Mouse (Mus musculus): ENCODE measurements around the gene Cmip.

Gene Cmip

DNA sequence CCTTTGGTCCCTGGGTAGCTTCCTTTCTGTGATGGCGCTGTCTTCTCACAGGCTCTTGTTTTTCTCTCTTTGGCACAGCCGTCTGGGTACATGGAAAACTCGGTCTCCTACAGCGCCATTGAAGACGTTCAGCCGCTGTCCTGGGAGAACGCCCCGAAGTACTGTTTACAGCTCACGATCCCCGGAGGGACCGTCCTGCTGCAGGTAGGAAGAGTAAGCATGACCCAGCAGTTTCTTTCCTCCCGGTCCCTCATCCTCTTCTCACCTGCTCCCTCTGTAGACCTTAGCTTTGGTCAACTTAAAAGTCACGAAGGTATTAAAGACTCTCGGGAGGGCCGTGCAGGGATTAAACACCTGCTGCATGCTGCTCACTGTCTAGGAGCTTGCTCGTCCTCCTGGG lies 120.1 kb downstream of the Cmip start:
- in situ Hi-C loops (cut with MboI) = no loop called here

DNA sequence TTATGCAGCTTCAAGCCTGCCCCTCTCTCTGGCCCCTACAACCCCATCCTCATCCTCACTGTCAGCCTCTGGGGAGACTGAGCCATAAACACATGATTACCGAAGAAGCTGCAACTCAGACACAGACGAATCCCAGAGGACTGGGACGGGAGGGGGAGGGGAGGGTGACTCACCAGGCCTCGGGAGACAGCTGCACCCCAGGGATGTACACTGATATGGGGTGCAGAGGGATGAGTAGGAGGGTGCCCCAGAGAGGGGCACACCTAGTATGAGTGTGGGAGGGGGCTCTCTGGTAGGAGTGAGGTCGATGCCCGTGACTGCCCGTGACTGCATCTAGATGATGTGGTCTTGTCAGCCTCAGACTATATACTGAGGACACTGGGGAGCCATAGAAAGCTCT lies 121.8 kb downstream of the Cmip start:
- in situ Hi-C loops (cut with MboI) = no loop called here

DNA sequence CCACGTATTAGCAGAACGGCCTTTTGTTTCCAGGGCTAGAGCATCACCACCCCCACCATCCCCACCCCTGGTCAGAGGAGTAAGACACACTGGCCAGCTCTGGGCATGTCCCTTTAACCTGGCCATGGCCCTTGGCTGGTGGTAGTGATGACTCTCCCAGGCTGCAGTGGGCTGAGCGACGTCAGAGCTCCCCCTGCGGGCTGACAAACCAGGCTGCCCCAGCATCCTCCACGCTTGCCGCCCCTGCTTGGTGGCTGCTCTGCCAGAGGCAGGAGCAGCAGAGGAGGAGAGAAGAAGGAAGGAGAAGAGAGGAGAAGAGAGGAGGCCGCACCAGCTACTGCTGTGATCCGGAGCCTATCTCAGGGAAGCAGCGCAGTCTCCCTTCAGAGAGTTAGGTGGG lies 122.3 kb downstream of the Cmip start:
- in situ Hi-C loops (cut with MboI) = no loop called here

DNA sequence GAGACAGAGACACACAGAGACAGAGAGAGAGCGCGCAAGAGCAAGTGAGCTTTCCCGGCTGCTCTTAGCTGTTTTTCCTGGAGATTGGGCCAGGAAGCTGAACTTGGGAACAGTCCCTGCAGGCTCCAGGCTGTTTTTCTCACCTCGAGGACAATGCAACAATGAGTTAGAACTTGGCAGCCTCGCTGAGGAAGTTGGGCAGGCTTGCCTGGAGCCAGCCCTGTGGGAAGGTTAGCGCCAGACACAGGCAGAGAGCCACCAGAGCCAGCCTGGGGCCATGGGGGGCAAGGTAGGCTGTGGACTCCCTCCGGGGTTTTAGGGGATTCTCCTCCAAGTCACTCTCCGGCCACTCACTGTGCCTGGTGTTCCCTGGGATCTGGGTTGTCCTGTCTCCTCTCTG lies 123.9 kb downstream of the Cmip start:
- in situ Hi-C loops (cut with MboI) = no loop called here

DNA sequence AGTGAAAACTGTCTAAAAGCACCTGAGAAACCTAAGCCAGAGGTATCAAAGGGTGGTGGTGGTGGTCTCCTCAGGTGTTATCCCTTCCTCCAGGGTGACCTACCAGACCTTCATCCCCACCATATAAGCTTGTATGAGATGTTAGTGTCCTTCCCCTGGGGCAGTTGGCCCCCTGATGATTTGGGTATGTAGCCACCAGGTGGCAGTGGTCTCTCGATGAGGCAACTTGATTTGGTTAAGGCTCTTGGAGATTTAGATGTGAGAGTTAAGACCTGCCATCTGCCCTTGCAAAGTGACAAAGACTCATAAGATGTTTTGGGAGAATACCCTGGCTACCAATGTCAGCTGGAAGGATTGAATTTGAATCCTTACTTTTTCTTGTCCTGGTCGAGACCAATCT lies 129.3 kb downstream of the Cmip start:
- in situ Hi-C loops (cut with MboI) = no loop called here

DNA sequence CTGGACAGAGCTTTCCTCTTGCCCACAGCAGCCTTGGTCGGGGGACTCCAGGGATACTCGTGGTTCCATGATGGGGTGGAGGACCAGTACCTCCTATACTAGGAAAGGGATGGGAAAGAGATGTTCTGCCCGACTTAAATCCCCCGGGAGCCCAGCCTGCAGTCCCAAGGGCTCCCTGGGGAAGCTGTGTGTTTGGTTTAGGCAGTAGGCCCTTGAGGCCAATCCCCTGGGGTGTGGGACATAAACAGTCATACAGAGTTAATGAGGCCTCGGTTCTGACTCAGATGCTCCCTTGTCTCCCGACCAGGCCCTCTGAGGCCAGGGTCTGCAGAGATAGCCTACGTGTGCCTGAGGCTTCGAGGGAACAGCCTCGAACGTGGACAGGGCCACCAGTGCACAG lies 130.8 kb downstream of the Cmip start:
- in situ Hi-C loops (cut with MboI) = no loop called here

DNA sequence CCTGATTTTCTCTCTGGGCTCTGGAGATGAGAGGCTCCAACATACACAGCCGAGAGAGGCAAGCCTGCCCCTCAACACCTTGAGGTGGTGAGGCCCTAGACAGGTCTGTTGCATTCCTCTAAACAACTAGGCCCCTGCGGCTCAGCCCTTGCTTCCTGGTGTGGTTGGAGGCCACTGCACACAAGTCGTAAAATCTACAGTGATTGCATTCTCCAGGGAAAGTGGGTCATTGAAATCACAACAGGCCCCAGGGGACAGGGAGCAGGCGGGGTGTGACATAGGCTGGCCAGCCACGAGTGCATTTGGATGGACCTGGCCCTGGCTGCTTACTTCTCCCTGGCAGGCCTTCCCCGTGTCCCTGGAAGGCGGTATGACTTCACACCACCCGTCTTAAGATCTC lies 131.5 kb downstream of the Cmip start:
- in situ Hi-C loops (cut with MboI) = no loop called here

DNA sequence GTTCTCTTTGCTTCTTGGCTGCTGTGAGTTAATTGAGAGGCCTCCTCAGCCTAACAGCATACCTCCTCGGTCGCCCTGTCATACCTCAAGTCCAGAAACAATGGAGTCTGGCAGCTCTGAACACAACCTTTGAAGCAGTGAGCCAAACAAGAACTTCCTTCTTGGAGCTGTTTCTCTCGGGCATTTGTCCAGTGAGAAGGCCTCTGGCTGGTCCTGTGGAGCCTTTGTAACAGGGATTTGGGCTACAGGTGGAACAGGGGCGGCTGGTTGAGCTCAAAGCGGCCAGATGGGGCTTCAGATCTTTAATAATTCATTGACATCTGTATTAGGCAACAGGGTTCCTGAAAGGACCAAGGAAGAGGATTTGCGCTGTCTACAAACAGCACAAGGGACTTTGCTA lies 137.0 kb downstream of the Cmip start:
- in situ Hi-C loops (cut with MboI) = no loop called here

DNA sequence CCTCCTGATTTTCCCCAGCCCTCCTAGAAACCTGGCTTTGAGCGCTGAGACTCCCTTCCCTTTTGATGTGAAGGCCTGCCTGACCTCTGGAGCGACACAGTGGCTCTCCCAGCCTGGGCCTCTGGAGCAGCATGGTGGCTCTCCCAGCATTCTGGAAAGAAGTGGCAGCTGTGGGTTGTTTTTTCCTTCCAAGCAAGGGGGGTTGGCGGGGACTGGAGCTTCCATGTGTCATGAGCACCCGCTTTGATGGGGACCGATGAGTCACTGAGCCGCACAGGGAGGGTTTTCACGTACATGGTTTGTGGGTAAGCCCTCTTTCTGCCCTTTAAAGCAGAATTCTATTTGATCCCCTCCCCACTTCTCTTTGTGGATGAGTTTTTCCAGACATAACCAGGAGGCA lies 138.2 kb downstream of the Cmip start:
- in situ Hi-C loops (cut with MboI) = no loop called here

DNA sequence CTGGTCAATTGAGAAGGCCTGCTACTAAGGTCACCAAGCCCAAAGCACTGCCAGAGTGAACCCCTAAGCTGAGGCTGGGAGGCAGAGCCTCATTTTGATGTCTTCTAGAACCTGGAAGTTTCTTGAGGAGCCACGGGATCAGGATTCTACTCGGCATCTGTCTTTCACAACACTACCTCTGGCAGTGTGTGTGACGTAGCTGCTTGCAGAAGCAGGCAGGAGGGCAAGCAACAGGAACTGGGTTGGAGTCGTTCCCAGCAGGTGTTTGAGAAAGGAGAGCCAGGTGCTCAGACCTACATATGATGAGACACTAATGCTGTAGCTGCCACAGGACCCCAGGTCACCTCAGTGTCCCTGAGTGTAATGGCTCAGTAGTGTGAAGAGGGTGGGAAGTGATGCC lies 140.0 kb downstream of the Cmip start:
- in situ Hi-C loops (cut with MboI) = no loop called here

DNA sequence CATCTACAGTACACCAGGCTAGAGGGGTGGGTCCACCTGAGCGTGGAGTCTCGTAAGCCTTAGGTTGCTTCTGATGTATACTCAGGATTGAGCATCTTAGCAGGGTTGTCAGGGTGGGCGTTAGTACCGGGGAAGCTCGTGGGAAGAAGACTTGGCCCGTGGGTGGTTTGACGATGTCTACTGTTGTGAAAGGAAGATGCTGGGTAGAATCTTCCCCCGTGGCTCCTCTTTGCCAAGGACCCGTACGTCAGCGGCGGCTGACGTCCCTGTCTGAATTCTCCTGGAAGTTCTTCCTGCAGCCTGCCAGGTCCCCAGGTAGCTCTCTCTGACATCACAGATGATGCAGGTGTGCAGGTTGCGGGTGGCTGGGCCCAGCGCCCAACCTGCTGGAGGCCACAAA lies 140.9 kb downstream of the Cmip start:
- in situ Hi-C loops (cut with MboI) = no loop called here

DNA sequence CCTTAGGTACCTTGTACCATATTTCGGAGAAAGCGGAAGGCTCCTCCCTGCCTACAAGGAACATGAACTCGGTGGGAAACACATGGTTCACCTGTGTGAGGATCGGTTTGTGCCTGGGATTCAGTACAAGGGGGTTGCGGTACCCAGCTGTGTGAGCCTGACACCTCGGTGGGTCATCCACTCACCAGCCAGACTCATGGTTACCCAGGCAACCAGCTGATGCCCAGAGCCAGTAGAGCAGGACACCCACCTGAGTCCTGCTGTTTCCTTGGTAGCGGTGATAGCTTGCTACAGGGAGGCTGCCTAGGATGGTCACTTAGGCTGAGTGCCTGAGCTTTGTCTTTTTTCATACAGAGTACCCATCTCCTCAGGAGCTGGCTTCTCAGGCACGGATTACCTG lies 142.4 kb downstream of the Cmip start:
- in situ Hi-C loops (cut with MboI) = no loop called here

DNA sequence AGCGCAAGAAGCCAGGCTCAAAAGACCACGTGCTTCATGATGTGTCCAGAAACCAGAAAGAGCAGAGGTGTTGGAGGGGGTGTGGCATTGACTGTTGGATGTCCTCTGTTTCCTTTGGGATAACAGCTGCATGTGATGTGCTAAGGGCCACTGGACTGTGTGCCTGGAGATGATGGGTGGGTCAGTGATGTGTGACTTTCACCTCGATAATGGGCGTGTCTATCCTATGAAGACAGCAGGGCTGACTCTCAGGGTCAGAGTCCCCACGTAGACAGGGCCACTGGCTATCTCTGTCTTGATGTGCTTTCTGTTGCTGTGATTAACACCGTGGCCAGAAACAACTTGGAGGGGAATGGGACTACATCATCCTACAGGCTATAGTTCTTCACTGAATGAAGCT lies 144.0 kb downstream of the Cmip start:
- in situ Hi-C loops (cut with MboI) = no loop called here

DNA sequence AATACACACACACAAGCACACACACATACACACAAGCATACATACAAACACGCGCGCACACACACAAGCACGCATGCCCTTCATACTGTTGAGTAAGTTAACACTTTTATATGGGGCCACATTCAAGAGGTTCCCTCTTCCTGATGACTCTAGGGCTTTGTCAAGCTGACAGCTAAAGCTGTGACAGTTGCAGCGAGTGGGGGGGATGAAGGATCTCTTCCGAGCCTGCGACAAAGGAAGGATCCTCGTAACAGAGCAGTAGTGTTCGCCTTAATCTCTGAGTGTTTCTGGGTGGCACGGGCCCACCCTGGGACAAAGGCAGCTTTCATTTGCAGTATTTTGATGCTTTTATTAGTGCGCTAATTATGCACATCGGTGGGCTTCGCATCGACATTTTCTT lies 145.0 kb downstream of the Cmip start:
- in situ Hi-C loops (cut with MboI) = no loop called here

DNA sequence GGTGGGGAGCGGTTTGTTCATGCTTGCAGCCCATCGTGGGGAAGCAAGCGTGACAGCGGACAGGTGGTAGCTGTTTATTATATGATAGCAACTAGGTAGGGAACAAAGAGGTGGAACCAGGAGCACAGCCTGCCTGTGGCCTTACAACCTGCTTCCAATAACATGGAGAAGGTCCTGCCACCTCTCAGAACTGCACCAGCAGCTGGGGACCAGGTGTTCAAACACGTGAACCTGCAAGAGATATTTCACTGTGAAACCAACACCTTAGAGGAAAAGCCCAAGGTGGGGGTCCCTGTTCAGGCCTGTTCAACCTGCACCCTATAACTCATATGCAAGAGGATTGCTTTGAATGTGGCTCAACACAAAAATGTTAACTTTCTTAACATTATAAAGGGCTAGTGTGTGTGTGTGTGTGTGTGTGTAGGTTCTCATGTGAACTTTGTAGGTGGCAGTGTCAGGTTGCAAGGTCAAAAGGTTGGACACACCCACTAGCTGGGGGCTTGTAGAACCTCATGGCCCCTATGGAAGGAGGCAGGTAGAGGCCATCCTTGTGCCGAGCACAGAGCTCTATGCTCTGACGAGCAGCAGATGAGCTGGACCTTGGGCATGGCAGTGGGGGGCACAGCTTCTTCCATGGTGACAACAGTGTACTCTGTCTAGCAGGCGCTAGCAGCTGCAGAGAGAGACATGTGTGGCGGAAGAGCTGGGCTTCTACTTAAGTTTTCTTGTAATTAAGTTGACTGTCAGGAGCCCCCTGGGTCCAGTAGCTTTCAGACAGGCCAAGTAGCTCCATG lies 146.2 kb downstream of the Cmip start:
- in situ Hi-C loops (cut with MboI) = no loop called here

DNA sequence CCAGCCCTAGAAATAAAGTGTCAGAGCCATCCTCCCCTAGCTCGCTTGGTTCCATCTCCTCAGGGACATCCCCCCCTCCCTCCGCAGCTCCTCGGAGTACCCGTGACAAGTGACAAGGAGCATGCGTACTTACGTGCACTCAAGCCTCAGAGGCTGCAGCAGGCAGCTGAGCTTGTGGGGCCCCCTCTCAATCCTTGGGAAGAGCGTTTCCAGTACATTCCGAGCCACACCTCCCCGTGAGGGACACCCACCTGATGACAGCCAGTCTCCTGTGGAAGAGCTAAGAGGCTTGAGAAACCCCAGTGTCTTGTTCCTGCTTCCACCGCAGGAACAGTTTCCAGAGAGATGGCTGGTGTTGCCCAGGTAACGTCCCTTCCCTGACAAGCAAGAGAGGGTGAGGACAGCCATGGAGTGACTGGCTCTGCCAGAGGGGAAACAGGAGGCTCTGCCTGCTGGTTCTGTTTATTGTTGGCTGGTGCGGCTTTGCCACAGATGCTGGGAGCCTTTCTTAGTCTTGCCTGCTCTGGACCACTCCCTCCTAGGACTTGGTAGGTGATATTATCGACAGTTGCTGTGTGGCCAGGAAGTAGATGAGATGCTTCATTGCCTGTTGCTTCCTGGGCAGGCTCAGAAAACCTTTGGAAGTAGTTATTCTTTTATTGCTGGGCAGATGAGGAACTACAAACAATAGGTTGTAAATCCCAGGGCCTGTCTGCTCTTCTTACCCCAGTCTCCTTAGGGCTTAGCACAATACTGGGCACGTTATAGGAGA lies 147.0 kb downstream of the Cmip start:
- in situ Hi-C loops (cut with MboI) = no loop called here

DNA sequence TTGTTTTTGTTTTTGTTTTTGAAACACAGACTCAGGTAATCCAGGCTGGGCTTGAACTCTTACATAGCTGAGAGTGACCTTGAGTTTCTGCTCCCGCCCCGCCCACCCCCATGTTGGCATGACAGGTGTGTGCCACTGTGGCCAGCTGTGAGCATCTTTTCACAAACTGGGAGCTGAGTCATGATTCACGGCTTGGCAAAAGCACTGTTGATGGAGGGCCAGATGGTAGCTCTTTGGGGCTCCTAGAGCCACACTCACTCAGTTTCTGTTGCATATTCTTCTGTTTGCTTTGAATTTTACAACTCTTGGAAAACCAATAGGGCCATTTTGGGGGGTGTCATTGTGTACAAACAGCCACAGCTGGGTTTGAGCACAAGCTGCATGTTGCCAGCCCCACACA lies 149.2 kb downstream of the Cmip start:
- in situ Hi-C loops (cut with MboI) = no loop called here

DNA sequence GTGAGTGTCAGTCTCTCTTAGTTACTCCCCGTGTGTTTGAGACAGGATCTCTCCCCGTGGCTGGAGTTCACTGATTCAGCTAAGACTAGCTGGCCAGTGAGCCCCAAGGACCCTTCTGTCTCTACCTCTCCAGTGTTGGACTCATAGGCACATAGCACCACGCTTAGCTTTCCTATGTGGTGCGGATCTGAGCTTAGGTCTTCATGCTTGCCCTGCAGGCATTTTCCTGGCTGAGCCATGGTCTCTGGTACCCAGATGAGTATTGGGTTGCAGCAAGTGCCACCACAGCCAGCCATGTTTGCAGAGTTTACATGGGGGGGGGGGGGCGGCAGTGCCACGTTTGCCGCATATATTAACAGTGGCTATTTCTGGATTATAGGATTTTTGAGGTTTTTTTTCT lies 151.8 kb downstream of the Cmip start:
- in situ Hi-C loops (cut with MboI) = no loop called here

DNA sequence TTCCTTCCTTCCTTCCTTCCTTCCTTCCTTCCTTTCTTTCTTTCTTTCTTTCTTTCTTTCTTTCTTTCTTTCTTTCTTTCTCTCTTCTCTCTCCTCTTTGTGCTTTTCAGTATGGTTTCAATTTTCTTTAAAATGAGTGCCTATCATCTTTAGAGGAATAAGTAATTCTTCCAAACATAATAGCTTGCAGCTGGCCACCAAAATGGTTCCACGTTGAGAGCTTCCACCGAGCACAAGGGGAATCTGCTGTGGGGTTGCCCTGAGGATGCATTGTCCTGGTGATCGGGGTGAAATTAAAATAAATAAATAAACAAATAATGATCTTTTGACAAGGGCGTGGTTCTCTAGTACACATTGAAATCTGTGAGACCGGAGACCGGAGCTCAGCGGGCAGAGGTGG lies 152.2 kb downstream of the Cmip start:
- in situ Hi-C loops (cut with MboI) = no loop called here

DNA sequence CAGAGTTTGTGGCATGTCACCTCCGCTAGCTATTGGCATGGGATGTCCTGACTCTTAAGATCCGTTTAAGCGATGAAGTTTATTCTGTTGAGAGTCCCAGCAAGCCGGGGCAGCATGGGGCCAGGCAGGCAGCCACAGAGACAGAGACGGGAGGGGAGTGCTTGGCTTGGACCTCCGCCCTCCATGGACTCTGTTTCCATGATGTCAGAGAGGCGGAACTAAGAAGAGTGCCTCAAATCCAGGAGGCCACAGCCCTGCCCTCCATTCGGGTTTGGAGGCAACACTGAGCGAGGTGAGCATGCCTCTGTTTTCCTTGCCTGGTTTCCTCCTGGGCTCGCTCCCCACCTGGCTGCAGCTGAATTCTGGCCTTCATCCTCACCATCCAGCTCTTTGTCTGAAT lies 153.5 kb downstream of the Cmip start:
- in situ Hi-C loops (cut with MboI) = no loop called here

DNA sequence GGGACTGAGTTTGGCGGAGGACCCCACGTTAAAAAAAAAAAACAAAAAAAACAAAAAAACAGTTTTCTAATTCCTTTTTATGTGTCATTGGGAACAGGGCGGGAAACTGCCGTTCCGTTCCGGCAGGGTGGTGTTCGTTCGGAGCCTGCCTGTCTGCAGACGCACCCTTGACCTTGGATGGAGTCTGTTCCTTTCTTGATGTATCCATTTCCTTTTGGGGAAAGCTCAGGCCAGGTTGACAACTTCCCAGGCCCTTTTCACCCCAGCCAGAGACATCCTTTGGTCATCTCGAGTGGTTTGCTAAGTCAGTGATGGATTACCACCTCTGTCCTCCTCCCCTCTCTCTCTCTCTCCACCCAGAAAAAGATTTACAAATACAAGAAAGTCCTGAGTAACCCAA lies 154.0 kb downstream of the Cmip start:
- in situ Hi-C loops (cut with MboI) = no loop called here

DNA sequence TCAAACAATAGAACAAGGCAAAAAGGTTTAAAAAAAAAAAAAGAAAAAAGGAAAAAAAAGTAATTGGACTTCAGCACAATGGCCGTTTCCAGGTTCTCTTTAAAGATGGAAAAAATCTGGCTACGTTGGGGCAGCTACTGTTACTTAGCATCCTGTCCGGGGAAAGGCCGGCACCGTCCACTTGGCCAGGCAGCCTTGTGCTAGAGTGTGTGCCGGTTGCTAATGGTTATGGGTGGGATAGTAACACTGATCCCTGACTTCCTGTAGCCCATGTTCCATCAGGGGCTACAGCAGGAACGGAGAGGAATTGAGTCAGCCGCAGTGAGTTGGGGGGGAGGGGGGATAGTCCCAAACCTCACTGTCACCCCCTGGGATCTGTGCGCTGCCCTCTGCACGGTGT lies 155.4 kb downstream of the Cmip start:
- in situ Hi-C loops (cut with MboI) = no loop called here

DNA sequence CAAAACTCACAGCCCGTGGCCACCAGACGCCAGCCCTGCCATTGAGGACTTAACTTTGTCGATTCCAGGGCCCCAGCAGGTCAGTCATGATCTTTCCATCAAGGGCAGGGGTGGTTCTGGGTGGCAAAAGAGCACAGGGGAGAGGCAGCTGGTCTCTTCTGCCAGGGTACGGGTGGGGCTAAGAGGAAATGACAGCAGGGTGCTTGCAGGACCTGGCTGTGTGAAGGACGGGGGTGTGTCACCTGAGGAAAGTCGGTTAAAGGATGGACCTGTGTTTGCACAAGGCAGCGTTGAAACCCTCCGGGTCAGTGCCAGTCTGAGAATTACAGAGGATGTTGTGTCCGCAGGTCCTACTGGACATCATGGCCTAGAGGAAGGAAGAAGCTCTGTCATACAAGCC lies 161.0 kb downstream of the Cmip start:
- in situ Hi-C loops (cut with MboI) = no loop called here

Data from mature B cell (primary cell).